Comparison of ENCODE assay signal across 10 mouse cellular contexts in genomic region chr8:72434952-72435351, GRCm38 (mm10). TPM values are rescaled to one million over a fixed set of nuclear protein-coding genes. Genes with fewer than 3 reads are reported as not detected.
DNase-seq lines count a peak whose midpoint lies in the region; ATAC-seq and TF ChIP-seq lines count a peak whose summit lies in the region.
"Had no signal": no experiment of that assay in that cellular context is flagged by ENCODE, and none has a peak within 500 bp of the region (broad histone marks: within the 10 kb centered on the region; RNA-seq: fewer than 3 reads in every experiment).

No protein-coding gene starts in this region.

- H3K9me3 ChIP-seq in hindbrain, postnatal 0 days (ENCODE audit: low read length): no peaks in the 10 kb centered on the region
- no peaks in the 10 kb centered on the region for H3K9me3 ChIP-seq in hindbrain, embryonic 11.5 days (ENCODE audit: control insufficient read depth, low read length)
- no peaks in the 10 kb centered on the region for H3K9me3 ChIP-seq in forebrain, embryonic 16.5 days (ENCODE audit: control insufficient read depth, low read length)
- H3K9me3 ChIP-seq: G1E; limb, embryonic 15.5 days had no signal

- no peak overlapping the region for H3K9ac ChIP-seq in hindbrain, postnatal 0 days (replicated peaks; ENCODE audit: low read length)
- H3K9ac ChIP-seq in hindbrain, embryonic 11.5 days (ENCODE audit: low read depth, low read length): no peak overlapping the region
- H3K9ac ChIP-seq in forebrain, embryonic 16.5 days (replicated peaks; ENCODE audit: low read depth, low read length): no peak overlapping the region
- H3K9ac ChIP-seq: limb, embryonic 15.5 days had no signal

- no peaks in the 10 kb centered on the region for H3K4me1 ChIP-seq in hindbrain, postnatal 0 days (ENCODE audit: insufficient read depth, low read length)
- H3K4me1 ChIP-seq in hindbrain, embryonic 11.5 days (replicated peaks; ENCODE audit: control insufficient read depth, insufficient read depth, low read length): no peaks in the 10 kb centered on the region
- no peaks in the 10 kb centered on the region for H3K4me1 ChIP-seq in forebrain, embryonic 16.5 days (replicated peaks; ENCODE audit: control insufficient read depth, insufficient read depth, low read length)
- H3K4me1 ChIP-seq: limb, embryonic 15.5 days had no signal

- 13% methylated on average over 2 of the region's 2 CpGs for WGBS in hindbrain, postnatal 0 days
- WGBS in hindbrain, embryonic 11.5 days: 63% methylated on average over 2 of the region's 2 CpGs
- WGBS in forebrain, embryonic 16.5 days: 25% methylated on average over 2 of the region's 2 CpGs

- no peaks in the 10 kb centered on the region for H3K36me3 ChIP-seq in hindbrain, postnatal 0 days (ENCODE audit: insufficient read depth, low read length)
- H3K36me3 ChIP-seq in hindbrain, embryonic 11.5 days (ENCODE audit: control insufficient read depth, insufficient read depth, low read length): no peaks in the 10 kb centered on the region
- H3K36me3 ChIP-seq in forebrain, embryonic 16.5 days (ENCODE audit: control insufficient read depth, insufficient read depth): no peaks in the 10 kb centered on the region
- H3K36me3 ChIP-seq: G1E; limb, embryonic 15.5 days had no signal

- no peak overlapping the region for H3K27ac ChIP-seq in hindbrain, postnatal 0 days
- H3K27ac ChIP-seq in hindbrain, embryonic 11.5 days (ENCODE audit: low read depth, low read length): no peak overlapping the region
- no peak overlapping the region for H3K27ac ChIP-seq in forebrain, embryonic 16.5 days (ENCODE audit: low read length)
- H3K27ac ChIP-seq: limb, embryonic 15.5 days had no signal

- no peak for ATAC-seq in hindbrain, postnatal 0 days
- no peak for ATAC-seq in hindbrain, embryonic 11.5 days (ENCODE audit: low FRiP score)
- peak; percentile 77 for ATAC-seq in megakaryocyte progenitor cell, adult 5-6 weeks (replicated peaks; ENCODE audit: poor library complexity)
- ATAC-seq in forebrain, embryonic 16.5 days: no peak
- no peak for ATAC-seq in monocyte, adult 5-6 weeks (replicated peaks; ENCODE audit: insufficient number of reproducible peaks, low FRiP score, low TSS enrichment, poor library complexity, severe bottlenecking)

- TF ChIP-seq CTCF in hindbrain, postnatal 0 days (IDR thresholded peaks at IDR 0.05; ENCODE audit: low read depth): no peak

- H3K4me3 ChIP-seq in hindbrain, postnatal 0 days (ENCODE audit: low read length): no peak overlapping the region
- H3K4me3 ChIP-seq in hindbrain, embryonic 11.5 days (ENCODE audit: low read depth, low read length): no peak overlapping the region
- no peak overlapping the region for H3K4me3 ChIP-seq in forebrain, embryonic 16.5 days (replicated peaks; ENCODE audit: low read length)
- H3K4me3 ChIP-seq: limb, embryonic 15.5 days had no signal

- H3K4me2 ChIP-seq in hindbrain, postnatal 0 days (ENCODE audit: low read depth, low read length): no peak overlapping the region
- H3K4me2 ChIP-seq in hindbrain, embryonic 11.5 days (replicated peaks; ENCODE audit: low read depth, low read length): no peak overlapping the region
- no peak overlapping the region for H3K4me2 ChIP-seq in forebrain, embryonic 16.5 days (ENCODE audit: low read length)
- H3K4me2 ChIP-seq: limb, embryonic 15.5 days had no signal

- H3K27me3 ChIP-seq in hindbrain, postnatal 0 days (ENCODE audit: insufficient read depth, low read length): no peaks in the 10 kb centered on the region
- H3K27me3 ChIP-seq in hindbrain, embryonic 11.5 days (ENCODE audit: control insufficient read depth, insufficient read depth, low read length): no peaks in the 10 kb centered on the region
- H3K27me3 ChIP-seq in forebrain, embryonic 16.5 days (replicated peaks; ENCODE audit: control insufficient read depth, insufficient read depth, low read length): no peaks in the 10 kb centered on the region
- H3K27me3 ChIP-seq: limb, embryonic 15.5 days had no signal

- peak; percentile 31 for DNase-seq in hindbrain, postnatal 0 days (ENCODE audit: low spot score)
- no peak for DNase-seq in hindbrain, embryonic 11.5 days (ENCODE audit: low spot score)
- peak; percentile 77 for DNase-seq in NIH3T3 (ENCODE audit: low read depth)
- peak; percentile 73 for DNase-seq in heart, adult 8-10 months (ENCODE audit: low spot score)
- DNase-seq in frontal cortex, postnatal 10 days (ENCODE audit: low spot score in 2 of 2): no peak

RNA-seq across cellular contexts. Expression of gene Calr3, which starts 8.7 kb away (rescaled TPM):
- total RNA-seq in hindbrain, postnatal 0 days (2014; rRNA removed): 0.40 and 0.42 TPM in 2 replicates
- polyA plus RNA-seq in hindbrain, postnatal 0 days (2015; fragmentation: Nextera tagmentation; extraction: Ambion mirVana): 1.4 and 1.9 TPM in 2 replicates
- 0.74 and 1.3 TPM in 2 replicates for polyA plus RNA-seq in hindbrain, embryonic 11.5 days (2014; fragmentation: Nextera tagmentation; extraction: Ambion mirVana)
- total RNA-seq in heart, adult 8-10 months (2022): 10 to 100 TPM; 18.1 to 29.0 (median 23.1) TPM
- 2.2 TPM in 2 replicates for total RNA-seq in megakaryocyte progenitor cell, adult 5-6 weeks (2015)
- total RNA-seq in megakaryocyte progenitor cell, adult 5-6 weeks (2017): 2.9 TPM in 2 replicates
- polyA plus RNA-seq in forebrain, embryonic 16.5 days (2015; fragmentation: Nextera tagmentation; extraction: Ambion mirVana): 1.1 and 1.3 TPM in 2 replicates
- total RNA-seq in monocyte, adult 5-6 weeks (2017): 0.64 TPM in 1 of 3 replicates, not detected in the others

RNA-seq across cellular contexts. Expression of gene 1700030K09Rik, which starts 8.7 kb away (rescaled TPM):
- total RNA-seq in hindbrain, postnatal 0 days (2014; rRNA removed): 8.6 and 11.3 TPM in 2 replicates
- 13.1 and 13.2 TPM in 2 replicates for polyA plus RNA-seq in hindbrain, postnatal 0 days (2015; fragmentation: Nextera tagmentation; extraction: Ambion mirVana)
- polyA plus RNA-seq in hindbrain, embryonic 11.5 days (2014; fragmentation: Nextera tagmentation; extraction: Ambion mirVana): 11.4 and 13.4 TPM in 2 replicates
- total RNA-seq in heart, adult 8-10 months (2022): 1 to 10 TPM; 4.8 to 5.2 (median 4.8) TPM
- 3.0 and 3.3 TPM in 2 replicates for total RNA-seq in megakaryocyte progenitor cell, adult 5-6 weeks (2015)
- total RNA-seq in megakaryocyte progenitor cell, adult 5-6 weeks (2017): 6.3 and 6.5 TPM in 2 replicates
- 21.4 and 24.5 TPM in 2 replicates for polyA plus RNA-seq in forebrain, embryonic 16.5 days (2015; fragmentation: Nextera tagmentation; extraction: Ambion mirVana)
- total RNA-seq in monocyte, adult 5-6 weeks (2017): 1.2 to 3.6 TPM (median 3.4 TPM) in 3 replicates

RNA-seq across cellular contexts. Expression of gene Eps15l1, which starts 13.7 kb away (rescaled TPM):
- total RNA-seq in hindbrain, postnatal 0 days (2014; rRNA removed): 49.6 and 66.0 TPM in 2 replicates
- polyA plus RNA-seq in hindbrain, postnatal 0 days (2015; fragmentation: Nextera tagmentation; extraction: Ambion mirVana): 43.4 and 45.5 TPM in 2 replicates
- polyA plus RNA-seq in hindbrain, embryonic 11.5 days (2014; fragmentation: Nextera tagmentation; extraction: Ambion mirVana): 73.4 and 75.9 TPM in 2 replicates
- total RNA-seq in heart, adult 8-10 months (2022): 10 to 100 TPM; 36.8 to 46.7 (median 38.3) TPM
- 44.6 and 57.1 TPM in 2 replicates for total RNA-seq in megakaryocyte progenitor cell, adult 5-6 weeks (2015)
- total RNA-seq in megakaryocyte progenitor cell, adult 5-6 weeks (2017): 35.2 and 41.4 TPM in 2 replicates
- polyA plus RNA-seq in forebrain, embryonic 16.5 days (2015; fragmentation: Nextera tagmentation; extraction: Ambion mirVana): 67.3 and 68.0 TPM in 2 replicates
- 48.6 to 98.2 TPM (median 55.6 TPM) in 3 replicates for total RNA-seq in monocyte, adult 5-6 weeks (2017)

RNA-seq across cellular contexts. Expression of gene Cherp, which starts 40.1 kb away (rescaled TPM):
- 27.0 and 90.6 TPM in 2 replicates for total RNA-seq in hindbrain, postnatal 0 days (2014; rRNA removed)
- polyA plus RNA-seq in hindbrain, postnatal 0 days (2015; fragmentation: Nextera tagmentation; extraction: Ambion mirVana): 37.3 and 40.3 TPM in 2 replicates
- 49.8 and 53.0 TPM in 2 replicates for polyA plus RNA-seq in hindbrain, embryonic 11.5 days (2014; fragmentation: Nextera tagmentation; extraction: Ambion mirVana)
- total RNA-seq in heart, adult 8-10 months (2022): 10 to 100 TPM; 34.7 to 43.9 (median 37.2) TPM
- total RNA-seq in megakaryocyte progenitor cell, adult 5-6 weeks (2015): 80.1 and 106 TPM in 2 replicates
- 17.7 and 23.8 TPM in 2 replicates for total RNA-seq in megakaryocyte progenitor cell, adult 5-6 weeks (2017)
- 48.2 and 58.2 TPM in 2 replicates for polyA plus RNA-seq in forebrain, embryonic 16.5 days (2015; fragmentation: Nextera tagmentation; extraction: Ambion mirVana)
- 16.7 to 20.2 TPM (median 18.6 TPM) in 3 replicates for total RNA-seq in monocyte, adult 5-6 weeks (2017)

RNA-seq across cellular contexts. Expression of gene Slc35e1, which starts 57.5 kb away (rescaled TPM):
- total RNA-seq in hindbrain, postnatal 0 days (2014; rRNA removed): 57.3 and 65.8 TPM in 2 replicates
- 12.5 and 12.9 TPM in 2 replicates for polyA plus RNA-seq in hindbrain, postnatal 0 days (2015; fragmentation: Nextera tagmentation; extraction: Ambion mirVana)
- polyA plus RNA-seq in hindbrain, embryonic 11.5 days (2014; fragmentation: Nextera tagmentation; extraction: Ambion mirVana): 10.7 and 13.0 TPM in 2 replicates
- total RNA-seq in heart, adult 8-10 months (2022): 10 to 100 TPM; 77.1 to 88.7 (median 82.1) TPM
- total RNA-seq in megakaryocyte progenitor cell, adult 5-6 weeks (2015): 27.3 and 40.7 TPM in 2 replicates
- total RNA-seq in megakaryocyte progenitor cell, adult 5-6 weeks (2017): 26.8 and 30.3 TPM in 2 replicates
- 9.8 and 10.2 TPM in 2 replicates for polyA plus RNA-seq in forebrain, embryonic 16.5 days (2015; fragmentation: Nextera tagmentation; extraction: Ambion mirVana)
- 35.6 to 42.2 TPM (median 39.3 TPM) in 3 replicates for total RNA-seq in monocyte, adult 5-6 weeks (2017)

Comparison
In these comparisons a context has a peak if more than half of its experiments do, and no peak if none do; other contexts are left out.
1. DNase-seq: peak in hindbrain, postnatal 0 days (single experiment), NIH3T3 (single experiment) and heart, adult 8-10 months (single experiment); none in hindbrain, embryonic 11.5 days (single experiment) and frontal cortex, postnatal 10 days (0 of 2).
2. RNA of gene Calr3, which starts 8.7 kb away (total RNA-seq): 18.1 to 29.0 TPM in heart, adult 8-10 months; 2.2 to 2.9 TPM in megakaryocyte progenitor cell, adult 5-6 weeks, 0.40 to 0.42 TPM in hindbrain, postnatal 0 days and 0.64 TPM in monocyte, adult 5-6 weeks; every median in the first group is over 4 times any median in the second.